Mouse (Mus musculus) lung, postnatal 0 days (tissue): ENCODE results near the gene Gm28047. TPM values are rescaled to one million over a fixed set of nuclear protein-coding genes. Genes with fewer than 3 reads are reported as not detected.

ENCODE experiments used
- ATAC-seq: fragments of 200-750 bp; cut with Nextera tagmentation; 2 replicates; pipeline ENCODE4 v1.8.0; 2017; ENCODE audit warnings: moderate library complexity
- DNase-seq: peaks from one replicate; pipeline ENCODE4 v3.0.0-alpha.2; 2016; ENCODE audit warnings: low spot score
- H3K27ac ChIP-seq: fragments of 300-500 bp; sonication (generic); 2 replicates; pipeline ENCODE4 v1.5.1; 2014; ENCODE audit warnings: antibody characterized with exemption, mild to moderate bottlenecking, low read length, mixed read lengths
- H3K27me3 ChIP-seq: fragments of 300-500 bp; sonication (generic); replicated peaks from 2 replicates; pipeline ENCODE4 v1.6.1; 2014; ENCODE audit warnings: low read length, mixed read lengths; ENCODE audit not compliant: insufficient read depth
- H3K36me3 ChIP-seq: fragments of 300-500 bp; sonication (generic); 2 replicates; pipeline ENCODE4 v1.6.1; 2014; ENCODE audit warnings: low read length, mixed read lengths; ENCODE audit not compliant: insufficient read depth
- H3K4me1 ChIP-seq: fragments of 300-500 bp; sonication (generic); 2 replicates; pipeline ENCODE4 v1.6.1; 2014; ENCODE audit warnings: antibody characterized with exemption, low read depth, low read length, mixed read lengths; ENCODE audit not compliant: insufficient read depth
- H3K4me2 ChIP-seq: fragments of 300-500 bp; sonication (generic); replicated peaks from 2 replicates; pipeline ENCODE4 v1.6.1; 2014; ENCODE audit warnings: low read depth, mild to moderate bottlenecking, low read length, moderate library complexity, mixed read lengths
- H3K4me3 ChIP-seq: fragments of 300-500 bp; sonication (generic); 2 replicates; pipeline ENCODE4 v1.5.1; 2014; ENCODE audit warnings: low read depth, low read length
- H3K9ac ChIP-seq: fragments of 300-500 bp; sonication (generic); replicated peaks from 2 replicates; pipeline ENCODE4 v1.6.1; 2014; ENCODE audit warnings: low read depth, mild to moderate bottlenecking
- H3K9me3 ChIP-seq: fragments of 300-500 bp; sonication (generic); 2 replicates; pipeline ENCODE4 v1.6.1; 2016; ENCODE audit warnings: low read length, mixed read lengths
- CTCF ChIP-seq: IDR thresholded peaks from 2 replicates; pipeline ENCODE4 v1.5.1; 2016; ENCODE audit warnings: antibody characterized with exemption, mild to moderate bottlenecking
- EP300 ChIP-seq: IDR thresholded peaks from 2 replicates; pipeline ENCODE4 v1.6.1; 2016; ENCODE audit warnings: antibody characterized with exemption, mild to moderate bottlenecking, control low read depth
- WGBS: fragments of 180-500 bp; shearing (Covaris S2); extraction: QIAGEN DNeasy Blood & Tissue Kit; methylation state at CpG from one replicate; pipeline ENCODE4 v1.1.7; 2014; 5-methylcytosine and 5-hydroxymethylcytosine counted together
- polyA plus RNA-seq: library from polyadenylated mRNA; unstranded; fragments of >200 nt; fragmentation: Nextera tagmentation; extraction: Ambion mirVana; gene quantifications from 2 replicates; pipeline ENCODE4 v1.2.1, GENCODE M21; 2015

The Gm28047 gene
- not detected in 2 replicates for polyA plus RNA-seq

DNA sequence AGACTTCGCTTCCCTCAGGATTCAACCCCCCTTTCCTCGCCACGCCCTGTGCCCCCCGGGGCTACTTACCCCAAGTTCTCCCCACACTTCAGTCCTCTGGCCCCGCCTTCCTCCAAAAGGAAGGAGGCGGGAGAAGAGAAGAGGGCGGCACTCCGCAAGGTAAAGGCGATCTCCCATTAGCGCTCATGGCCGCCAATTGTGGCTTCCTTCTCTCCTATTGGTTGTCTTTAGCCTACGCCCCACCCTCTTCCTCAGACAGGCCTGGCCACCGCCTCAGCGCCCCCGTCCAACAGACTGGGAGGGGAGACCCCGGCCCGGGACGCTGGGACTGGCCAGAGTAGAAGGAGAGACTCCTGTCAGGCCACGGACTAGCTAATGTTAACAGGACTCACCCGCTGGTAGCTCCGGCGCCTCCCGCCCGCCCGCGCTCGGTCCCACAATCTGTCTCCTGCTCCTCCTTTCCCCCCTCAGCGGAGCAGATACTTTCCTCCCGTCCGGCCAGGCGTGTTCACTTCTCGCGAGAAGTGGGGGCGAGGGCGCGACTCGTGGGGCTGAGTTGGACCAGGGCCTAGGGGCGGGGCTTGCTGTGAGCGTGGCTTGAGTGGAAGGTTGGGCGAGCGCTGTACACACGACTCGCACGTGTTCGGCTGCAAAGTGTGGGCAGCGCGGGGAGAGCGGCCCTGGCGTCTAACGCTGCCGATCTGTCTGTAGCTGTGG is at the start of gene Gm28047, which contains the start of gene Atf7:
Gm28047 (minus strand) TSS at position 98 of the 717 bp plus-strand sequence.
Atf7 (minus strand) TSS at position 495 of the 717 bp plus-strand sequence.
- Histone ChIP-seq H3K4me3 (peak within 1 kb of the TSS; percentile 79), H3K4me2 (peak within 1 kb of the TSS; percentile 80), H3K9ac (peak within 1 kb of the TSS; percentile 87), H3K27me3 (no peaks in the 10 kb centered on the region), H3K36me3 (no peaks in the 10 kb centered on the region), H3K27ac (peak within 1 kb of the TSS; percentile 99), H3K4me1 (peaks cover 8% of the 10 kb centered on the region; the same call in 1 of the 2 replicates), H3K9me3 (no peaks in the 10 kb centered on the region)
- ATAC-seq (peak; percentile 98), DNase-seq (peak; percentile 100)
- WGBS, result under 1% methylated on average over 45 of the region's 51 CpGs
- peak; percentile 73 for TF ChIP-seq EP300
- no peak for TF ChIP-seq CTCF

DNA sequence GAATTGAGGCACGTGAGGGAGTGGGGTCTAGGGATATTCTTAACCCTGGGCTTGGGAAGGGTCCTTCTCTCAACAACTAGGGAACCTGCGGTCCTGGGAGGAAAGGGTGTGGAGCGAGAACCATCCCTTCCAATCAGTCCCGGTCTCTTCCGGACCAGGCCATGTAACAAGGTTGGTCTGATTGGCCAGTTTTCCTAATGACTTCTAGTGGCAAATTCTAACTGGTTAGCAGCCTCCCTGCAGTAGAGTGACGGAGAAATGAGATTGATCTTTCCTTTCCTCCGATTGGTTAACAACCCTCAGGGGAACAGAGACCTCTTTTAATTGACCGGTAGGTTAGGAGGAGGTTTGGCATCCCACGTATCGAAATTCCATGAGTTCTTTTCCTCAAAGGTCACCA is 48.7 kb upstream of the Gm28047 start:
- H3K9ac ChIP-seq, result no peak overlapping the region
- no peaks in the 10 kb centered on the region for H3K27me3 ChIP-seq
- H3K4me1 ChIP-seq, result peaks cover 4% of the 10 kb centered on the region; the same call in 1 of the 2 replicates
- H3K27ac ChIP-seq, result peak overlapping the region; percentile 98
- DNase-seq (peak; percentile 93), ATAC-seq (peak; percentile 62)
- WGBS, result 8% methylated on average over 10 of the region's 10 CpGs
- H3K36me3 ChIP-seq, result no peaks in the 10 kb centered on the region
- peak overlapping the region; percentile 0; the same call in 1 of the 2 replicates for H3K4me3 ChIP-seq
- no peak for TF ChIP-seq CTCF
- TF ChIP-seq EP300, result peak; percentile 48; the same call in 1 of the 2 replicates
- H3K9me3 ChIP-seq, result no peaks in the 10 kb centered on the region
- H3K4me2 ChIP-seq, result peak overlapping the region; percentile 74

DNA sequence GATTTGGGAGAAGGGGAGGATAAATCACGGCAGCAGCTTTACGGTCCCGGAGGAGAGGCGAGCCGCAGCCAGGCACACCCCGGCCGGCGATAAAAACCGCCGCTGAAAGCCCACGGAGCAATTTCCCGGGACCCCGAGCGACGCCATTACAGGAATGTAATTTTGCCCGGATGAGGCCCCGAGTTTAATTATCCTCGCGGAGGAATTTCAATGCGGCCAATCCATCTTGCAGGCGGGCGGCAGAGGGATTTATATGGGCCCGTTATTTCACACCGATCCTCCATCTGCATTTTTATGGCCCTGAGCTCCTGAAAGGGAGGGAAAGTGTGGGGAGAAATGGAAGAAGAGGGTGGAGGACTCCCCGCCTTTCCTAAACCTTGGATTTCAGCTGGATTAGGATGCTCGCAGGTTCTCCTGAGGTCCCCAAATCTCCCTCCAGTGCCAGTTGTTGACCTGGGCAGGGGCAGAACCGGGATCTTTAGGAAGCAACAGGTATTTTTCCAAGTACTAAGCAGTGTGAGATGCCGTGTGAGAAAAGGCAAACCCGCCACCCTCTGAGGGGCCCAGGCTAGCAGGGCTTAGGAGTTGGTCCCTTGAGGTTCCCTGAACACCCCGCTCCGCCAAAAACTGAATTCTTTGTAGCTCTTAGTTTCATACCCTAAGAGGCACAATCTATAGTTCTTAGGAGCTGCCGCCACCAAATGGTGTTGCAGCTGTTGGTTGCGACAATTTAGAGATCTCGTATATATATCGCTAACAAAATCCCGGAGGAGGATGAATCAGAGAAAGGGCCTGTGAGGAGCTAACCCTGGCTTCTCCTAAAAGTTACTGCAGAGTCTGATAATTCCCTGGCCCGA is 47.6 kb upstream of the Gm28047 start, which contains the start of gene Atp5g2:
Atp5g2 (minus strand) TSS at position 138 of the 857 bp plus-strand sequence.
- Histone ChIP-seq H3K27ac (peak within 1 kb of the TSS; percentile 98), H3K4me1 (peaks cover 4% of the 10 kb centered on the region; the same call in 1 of the 2 replicates), H3K4me2 (peak within 1 kb of the TSS; percentile 74), H3K27me3 (no peaks in the 10 kb centered on the region), H3K9ac (peak within 1 kb of the TSS; percentile 83), H3K36me3 (no peaks in the 10 kb centered on the region), H3K9me3 (no peaks in the 10 kb centered on the region), H3K4me3 (peak within 1 kb of the TSS; percentile 46)
- WGBS, result 5% methylated on average over 37 of the region's 37 CpGs
- peak; percentile 64 for DNase-seq
- ATAC-seq, result no peak
- TF ChIP-seq EP300, result no peak
- TF ChIP-seq CTCF, result no peak

DNA sequence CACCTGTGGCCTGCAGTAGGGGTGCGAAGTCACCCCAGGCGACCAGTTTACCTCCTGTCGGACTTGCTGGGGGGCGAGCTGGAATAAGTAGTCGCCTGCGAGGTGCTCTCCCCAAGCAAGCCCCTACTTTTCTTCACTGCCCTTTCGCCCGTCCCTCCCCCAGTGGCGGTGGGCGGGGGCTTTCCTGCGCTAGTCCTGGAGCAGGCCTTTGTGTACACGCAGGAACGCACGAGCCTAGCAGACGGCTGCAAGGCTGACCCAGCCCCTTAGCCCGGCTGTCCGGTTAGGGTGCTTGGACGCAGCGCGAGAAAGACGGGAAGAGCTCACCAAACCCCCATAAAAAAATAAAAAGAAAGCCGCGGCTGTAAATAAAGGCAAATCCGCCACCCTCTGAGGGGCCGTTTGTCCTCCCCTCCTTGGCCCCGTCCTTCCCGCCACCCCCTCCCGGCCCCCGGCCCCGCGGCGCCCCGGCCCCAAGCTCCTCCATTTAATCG is 46.9 kb upstream of the Gm28047 start:
- peak overlapping the region; percentile 83 for H3K9ac ChIP-seq
- peak overlapping the region; percentile 98 for H3K27ac ChIP-seq
- peaks cover 4% of the 10 kb centered on the region; the same call in 1 of the 2 replicates for H3K4me1 ChIP-seq
- TF ChIP-seq CTCF (no peak), EP300 (no peak; the same call in 1 of the 2 replicates)
- H3K4me2 ChIP-seq, result peak overlapping the region; percentile 74
- H3K9me3 ChIP-seq, result no peaks in the 10 kb centered on the region
- H3K27me3 ChIP-seq, result no peaks in the 10 kb centered on the region
- H3K4me3 ChIP-seq, result peak overlapping the region; percentile 46
- ATAC-seq (peak; percentile 73), DNase-seq (peak; percentile 90)
- WGBS, result 1% methylated on average over 34 of the region's 34 CpGs
- no peaks in the 10 kb centered on the region for H3K36me3 ChIP-seq

DNA sequence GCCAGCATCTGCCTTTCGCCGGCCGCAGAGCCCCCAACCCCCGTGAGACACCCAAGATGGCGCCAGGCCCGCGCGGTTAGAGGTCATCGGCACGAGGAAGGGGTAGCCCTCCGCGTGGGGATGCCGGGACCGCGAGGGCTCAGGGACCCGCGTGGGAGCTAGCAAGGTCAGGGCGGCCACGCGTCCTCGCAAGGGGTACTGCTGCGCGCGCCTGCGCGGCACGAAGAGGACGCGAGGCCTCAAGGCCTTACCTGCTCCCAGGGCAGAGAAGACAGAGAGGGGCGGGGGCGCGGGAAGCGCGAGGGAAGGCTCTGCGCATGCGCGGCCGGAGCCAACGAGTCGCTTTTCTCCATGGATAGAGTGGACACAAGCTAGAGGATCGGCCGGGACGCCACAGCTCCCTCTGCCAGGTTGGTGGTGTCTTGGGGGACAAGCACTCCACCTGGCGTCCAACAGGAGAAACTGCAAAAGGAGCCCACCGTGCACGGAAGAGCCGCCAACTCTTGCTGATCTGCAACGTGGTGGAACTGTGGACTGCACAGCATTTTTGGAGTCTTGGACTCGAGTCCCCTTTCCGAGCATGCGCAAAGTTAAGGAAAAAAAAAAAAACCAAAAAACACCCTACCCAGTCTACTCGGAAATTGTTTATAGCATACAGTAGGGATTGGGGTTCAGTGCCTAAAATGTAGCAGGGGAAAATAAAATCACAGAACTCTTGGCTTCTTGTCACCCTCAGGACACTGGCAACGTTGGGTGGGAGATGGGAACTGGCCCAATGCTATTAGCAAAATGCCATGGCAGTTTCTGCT is 46.1 kb upstream of the Gm28047 start:
- peak overlapping the region; percentile 98 for H3K27ac ChIP-seq
- H3K9ac ChIP-seq, result peak overlapping the region; percentile 97
- peak overlapping the region; percentile 74 for H3K4me2 ChIP-seq
- DNase-seq (peak; percentile 98), ATAC-seq (peak; percentile 90)
- peak overlapping the region; percentile 77 for H3K4me3 ChIP-seq
- whole genome bisulfite sequencing, result 2% methylated on average over 51 of the region's 53 CpGs
- peaks cover 4% of the 10 kb centered on the region; the same call in 1 of the 2 replicates for H3K4me1 ChIP-seq
- no peaks in the 10 kb centered on the region for H3K9me3 ChIP-seq
- H3K36me3 ChIP-seq, result no peaks in the 10 kb centered on the region
- no peaks in the 10 kb centered on the region for H3K27me3 ChIP-seq
- TF ChIP-seq EP300 (peak; percentile 63), CTCF (peak; percentile 100)
